Mouse (Mus musculus) gastrocnemius, postnatal 4 days (tissue): Measurements from ENCODE around the gene Tnfsf10. TPM values are rescaled to one million over a fixed set of nuclear protein-coding genes. Genes with fewer than 3 reads are reported as not detected.
A peak's percentile ranks its signal among the peaks of the same experiment; 100 is the strongest.

ENCODE experiments used
- DNase-seq, 2 experiments: peaks; one replicate each; pipeline ENCODE4 v3.0.0; 2021 to 2022; ENCODE audit warnings: low spot score in 2 of 2, mixed read lengths in 2 of 2
- total RNA-seq, 2 experiments: library from RNA; stranded (reverse); gene quantifications; 2 replicates each; pipeline ENCODE4 v1.2.3; 2021

The Tnfsf10 gene
- total RNA-seq, 2 experiments from 2014 or later: 4.3 to 4.8 TPM

- no peak for DNase-seq
Measured at GRCm38 (mm10) chr3:27302339-27303022, 14.3 kb upstream of the Tnfsf10 start.

DNA sequence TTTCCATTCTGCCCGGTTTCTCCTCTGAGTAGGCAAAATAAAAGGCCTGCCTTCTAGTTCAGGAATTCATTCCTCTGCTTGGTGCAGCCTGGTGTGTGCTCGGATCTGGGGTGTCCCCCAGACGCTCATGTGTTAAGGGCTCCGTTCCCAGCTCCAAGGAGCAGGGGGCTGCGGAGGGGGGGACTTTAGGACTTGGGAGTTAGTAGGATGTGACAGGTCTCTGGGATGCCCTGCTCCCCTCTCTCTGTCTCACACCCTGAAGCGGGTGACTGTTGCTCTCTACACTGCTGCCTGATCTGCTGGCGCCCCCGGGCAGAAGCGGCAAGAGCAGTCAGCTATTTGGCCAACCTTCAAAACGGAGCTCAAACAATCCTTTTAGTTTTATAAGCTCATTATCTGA lies 10.0 kb upstream of the Tnfsf10 start:
- DNase-seq: no peak

DNA sequence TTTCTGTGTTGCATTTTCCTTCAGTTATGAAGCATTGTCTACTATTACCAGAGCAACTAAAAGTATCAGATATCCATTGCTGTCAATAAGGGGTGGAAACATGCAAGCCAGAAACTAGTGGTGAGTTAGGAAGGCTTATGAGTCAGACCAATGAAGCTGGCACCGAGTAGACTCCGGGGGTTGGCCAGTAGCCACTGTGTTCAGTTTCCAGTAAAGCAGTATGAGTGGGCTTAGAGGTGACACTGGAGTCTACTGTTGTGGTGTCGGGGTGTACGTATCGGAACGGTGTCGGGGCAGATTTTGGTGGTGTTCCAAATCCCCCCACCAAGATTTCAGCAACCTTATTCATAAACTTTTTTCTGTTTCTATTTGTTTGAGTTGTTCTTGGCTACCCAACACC lies 5.9 kb upstream of the Tnfsf10 start:
- peak in 1 of 2 experiments; percentile 20 for DNase-seq

DNA sequence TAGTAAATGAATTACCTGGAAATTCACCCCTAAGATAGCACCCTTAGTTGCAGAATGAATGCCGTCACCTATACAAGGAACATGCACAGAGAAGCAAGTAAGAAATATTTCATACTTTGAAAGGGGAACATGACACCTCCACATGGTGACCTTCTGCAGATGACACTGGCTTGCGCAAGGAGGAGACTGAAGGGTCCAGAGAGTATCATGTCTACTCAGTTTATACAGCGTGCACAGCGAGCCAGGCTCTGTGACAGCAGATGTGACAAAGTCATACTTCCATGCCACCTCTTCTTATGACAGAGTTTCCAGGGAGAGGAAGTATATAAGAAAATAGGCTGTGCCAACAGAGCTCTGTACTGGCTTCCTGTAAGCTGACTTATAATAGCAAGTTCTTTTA lies 5.4 kb upstream of the Tnfsf10 start:
- no peak for DNase-seq

- no peak for DNase-seq
Measured at GRCm38 (mm10) chr3:27314506-27315164, 2.2 kb upstream of the Tnfsf10 start.

DNA sequence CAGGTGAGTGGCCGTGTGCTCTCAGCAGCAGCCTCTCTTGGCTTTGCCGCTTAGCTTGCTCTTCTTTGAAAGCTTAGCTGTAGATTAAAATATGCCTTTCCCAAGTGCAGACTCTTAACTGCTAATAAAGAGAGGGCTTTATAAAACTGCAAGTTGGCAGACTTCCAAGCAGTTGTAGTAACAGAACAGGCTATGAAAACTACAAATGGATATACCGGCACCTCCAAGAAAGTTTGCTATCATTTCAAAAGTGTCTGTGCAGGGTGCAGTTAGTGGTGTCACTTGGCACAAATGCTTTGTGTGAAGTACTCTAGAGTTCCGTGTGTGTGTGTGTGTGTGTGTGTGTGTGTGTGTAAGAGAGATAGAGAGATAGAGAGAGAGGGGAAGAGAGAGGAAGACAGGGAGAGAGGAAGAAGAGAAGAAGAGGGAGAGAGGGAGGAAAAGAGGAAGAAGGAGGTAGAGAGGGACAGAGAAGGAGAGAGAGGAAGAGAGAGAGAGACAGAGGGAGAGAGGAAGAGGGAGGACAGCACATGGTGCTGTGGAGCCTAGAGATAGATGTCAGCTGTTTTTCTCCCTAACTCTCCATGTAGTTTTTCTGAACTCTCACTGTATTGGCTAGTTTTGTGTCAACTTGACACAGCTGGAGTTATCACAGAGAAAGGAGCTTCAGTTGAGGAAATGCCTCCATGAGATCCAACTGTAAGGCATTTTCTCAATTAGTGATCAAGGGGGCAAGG lies 628 bp downstream of the Tnfsf10 start:
- DNase-seq: no peak

DNA sequence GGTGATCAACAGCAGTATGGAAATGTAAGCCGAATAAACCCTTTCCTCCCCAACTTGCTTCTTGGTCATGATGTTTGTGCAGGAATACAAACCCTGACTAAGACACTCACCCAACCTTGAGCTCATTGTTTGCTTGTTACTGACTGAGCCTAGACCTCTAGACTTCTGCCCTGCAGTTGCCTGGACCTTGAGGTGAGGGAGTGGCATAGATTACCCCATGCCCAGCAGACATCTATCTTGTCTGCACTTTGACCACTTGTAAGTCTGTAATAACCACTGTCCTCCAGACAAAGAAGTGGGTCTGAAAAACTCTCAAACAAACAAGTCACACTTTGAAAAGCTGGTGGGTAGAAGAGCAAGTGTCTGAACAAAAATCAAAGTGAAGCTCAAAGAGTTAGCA lies 2.8 kb downstream of the Tnfsf10 start:
- DNase-seq: no peak

DNA sequence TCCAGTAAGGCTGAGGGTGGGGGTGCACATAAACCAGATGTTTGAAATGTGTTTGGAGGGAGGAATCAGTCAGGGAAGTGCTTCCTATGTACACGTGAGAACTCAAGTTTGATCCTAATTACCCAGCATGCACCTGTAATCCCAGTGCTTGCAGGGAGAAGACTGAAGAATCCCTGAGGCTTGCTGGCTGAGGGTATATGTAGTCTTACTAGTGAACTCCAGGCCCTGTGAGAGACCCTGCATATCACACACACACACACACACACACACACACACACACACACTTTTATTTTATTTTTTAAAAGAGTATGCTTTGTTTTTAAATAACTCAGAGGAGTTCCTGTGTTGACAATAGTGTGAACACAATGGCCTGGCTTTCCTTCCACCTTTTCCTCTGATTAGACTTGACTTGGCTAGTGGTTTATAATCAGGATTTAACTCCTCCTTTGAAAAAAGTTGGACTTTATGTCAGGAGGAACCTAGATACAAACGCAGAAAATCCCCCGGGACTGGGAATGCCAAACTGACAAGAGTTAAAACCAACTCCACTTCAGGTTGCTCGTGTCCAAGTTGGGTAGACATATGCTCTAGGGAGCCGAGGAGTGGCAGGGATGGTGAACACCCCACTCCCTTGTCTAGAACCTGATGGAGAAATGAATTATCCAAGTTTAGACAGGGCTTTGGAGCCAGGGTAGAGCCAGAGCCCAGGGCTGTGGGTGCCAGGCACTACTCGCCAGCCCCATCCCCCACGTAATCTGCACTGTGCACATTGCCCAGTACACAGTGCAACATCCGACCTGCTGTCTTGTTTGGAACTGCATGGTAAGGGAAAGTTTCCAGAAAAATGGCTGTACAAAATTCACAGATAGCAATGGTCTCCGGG lies 4.0 kb downstream of the Tnfsf10 start:
- no peak for DNase-seq

DNA sequence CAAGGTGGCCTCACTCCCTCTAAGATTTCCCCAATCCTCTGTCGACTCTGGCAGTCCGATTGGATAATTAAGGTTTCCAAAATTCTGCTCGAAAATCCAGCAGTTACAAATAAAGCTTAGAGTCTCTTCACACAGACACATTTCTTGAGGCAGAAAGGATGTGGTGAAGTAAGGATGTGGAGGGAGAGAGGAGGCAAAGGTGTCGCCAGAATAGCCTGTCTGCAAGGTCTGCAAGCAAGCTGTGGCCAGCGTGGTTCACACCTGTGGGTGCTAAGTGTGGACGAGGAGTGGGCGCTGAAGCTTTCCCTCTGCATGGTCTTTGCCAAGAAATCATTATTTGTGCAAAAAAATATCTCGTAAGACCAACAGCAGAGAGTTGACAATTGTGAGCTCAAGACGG lies 5.8 kb downstream of the Tnfsf10 start:
- no peak for DNase-seq

GRCm38 (mm10) chr3:27323551-27323950 lies 6.7 kb downstream of the Tnfsf10 start:
- no peak for DNase-seq

- DNase-seq: no peak
Measured at GRCm38 (mm10) chr3:27326633-27327191, 9.9 kb downstream of the Tnfsf10 start.

DNA sequence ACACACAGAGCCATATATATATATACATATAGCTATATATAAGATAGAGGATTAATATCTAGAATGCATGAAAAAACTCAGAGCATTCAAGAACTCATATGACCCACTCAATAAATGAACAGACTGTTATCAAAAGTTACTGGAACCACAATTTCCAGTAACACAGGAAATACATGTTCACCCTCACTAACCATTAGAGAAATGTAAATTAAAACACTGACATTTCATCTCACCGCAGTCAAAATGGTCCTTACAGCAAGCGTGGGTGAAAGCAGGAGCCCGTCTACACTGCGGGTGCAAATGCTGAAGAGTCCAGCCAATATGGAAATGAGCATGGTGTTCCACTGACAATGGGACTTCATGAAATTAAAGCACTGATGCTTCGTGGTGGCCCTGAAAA lies 13.9 kb downstream of the Tnfsf10 start:
- DNase-seq: no peak

- DNase-seq: peak in 1 of 2 experiments; percentile 30
Measured at GRCm38 (mm10) chr3:27338437-27338836, 21.6 kb downstream of the Tnfsf10 start.

DNA sequence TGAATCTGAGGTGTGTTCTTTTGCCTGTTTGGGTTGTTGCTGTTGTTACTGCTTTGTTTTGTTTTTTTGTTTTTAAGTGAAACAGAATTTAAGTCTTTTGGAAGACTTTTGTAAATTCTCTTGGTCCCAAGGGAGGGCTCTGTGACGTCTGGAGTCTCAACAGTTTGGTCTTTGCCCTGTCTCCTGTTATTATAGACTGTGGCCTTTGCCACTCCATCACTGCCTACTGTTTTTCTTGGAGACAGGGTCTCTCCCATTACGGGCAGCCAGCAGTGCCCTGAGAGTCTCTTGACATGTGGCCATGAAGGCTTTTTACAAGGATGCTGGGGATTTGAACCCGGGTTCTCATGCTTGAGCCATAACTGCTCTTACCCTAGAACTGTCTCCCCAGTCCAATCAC lies 22.1 kb downstream of the Tnfsf10 start:
- DNase-seq: no peak

DNA sequence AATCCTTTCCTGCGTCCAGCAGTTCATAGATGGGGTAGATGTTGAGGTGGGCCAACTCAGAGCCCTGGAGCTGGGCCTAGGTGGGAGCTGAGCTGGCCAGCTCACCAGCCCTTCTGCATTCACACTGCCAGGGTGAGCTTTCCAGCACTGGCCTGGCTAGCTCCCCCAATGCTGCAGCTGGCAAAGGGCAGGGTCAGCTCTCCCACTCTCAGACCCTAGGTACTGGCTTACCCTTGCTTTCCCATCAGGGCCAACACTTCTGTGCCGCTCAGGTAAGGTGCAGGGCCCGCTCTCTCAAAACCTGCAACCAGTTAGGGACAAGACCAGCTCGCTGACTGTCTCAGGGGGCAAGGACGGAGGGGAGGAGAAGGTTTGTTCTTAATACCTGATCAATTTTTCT lies 23.9 kb downstream of the Tnfsf10 start:
- no peak for DNase-seq

GRCm38 (mm10) chr3:27342462-27342861 lies 25.6 kb downstream of the Tnfsf10 start:
- DNase-seq: no peak

GRCm38 (mm10) chr3:27345526-27345925 lies 28.7 kb downstream of the Tnfsf10 start:
- peak in 1 of 2 experiments; percentile 27 for DNase-seq

DNA sequence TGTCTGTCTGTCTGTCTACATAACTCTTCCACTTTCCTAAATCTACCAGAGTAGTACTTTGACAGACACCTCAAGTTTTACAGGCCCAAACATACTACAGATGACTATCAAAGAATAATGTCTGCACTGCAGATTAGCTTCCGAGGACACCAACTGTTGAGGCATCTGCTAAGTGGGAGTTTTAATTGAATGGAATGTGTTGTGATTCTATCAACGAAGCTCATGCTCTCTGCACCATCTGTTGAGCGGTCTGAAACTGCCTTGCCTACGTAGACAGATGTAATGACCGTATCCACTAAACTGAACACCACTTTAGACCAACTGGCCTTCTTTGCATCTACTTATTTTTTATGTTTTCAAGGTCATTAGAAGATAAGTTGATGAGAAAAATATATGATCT lies 31.6 kb downstream of the Tnfsf10 start:
- DNase-seq: no peak

- no peak for DNase-seq
Measured at GRCm38 (mm10) chr3:27351105-27351504, 34.3 kb downstream of the Tnfsf10 start.

- no peak for DNase-seq
Measured at GRCm38 (mm10) chr3:27359100-27359720, 42.4 kb downstream of the Tnfsf10 start.
